Mouse (Mus musculus): ENCODE results near the gene Schip1. TPM values are rescaled to one million over a fixed set of nuclear protein-coding genes. Genes with fewer than 3 reads are reported as not detected.

Gene Schip1
- polyA plus RNA-seq, 1 experiment from 2014 or later: 164 TPM

- Histone ChIP-seq H3K4me1 (peaks cover 7% of the 10 kb centered on the region), H3K36me3 (no peaks in the 10 kb centered on the region), H3K27ac (replicated peaks) (no peak overlapping the region), H3K4me3 (replicated peaks) (no peak overlapping the region), H3K27me3 (replicated peaks) (no peaks in the 10 kb centered on the region), H3K9ac (replicated peaks) (no peak overlapping the region), H3K9me3 (replicated peaks) (no peaks in the 10 kb centered on the region), H3K4me2 (no peak overlapping the region)
- 75% methylated on average over 3 of the region's 3 CpGs for WGBS
- no peak for ATAC-seq (ENCODE audit: low FRiP score)
These were observed 334.1 kb downstream of the Schip1 start for GRCm38 (mm10) chr3:68398691-68399090.

- no peak overlapping the region for H3K4me2 ChIP-seq
- H3K27me3 ChIP-seq (replicated peaks): no peaks in the 10 kb centered on the region
- no peak for ATAC-seq (ENCODE audit: low FRiP score)
- no peak overlapping the region for H3K4me3 ChIP-seq (replicated peaks)
- H3K4me1 ChIP-seq: peaks cover 13% of the 10 kb centered on the region
- H3K36me3 ChIP-seq: no peaks in the 10 kb centered on the region
- 41% methylated on average over 7 of the region's 7 CpGs for WGBS
- H3K9ac ChIP-seq (replicated peaks): no peak overlapping the region
- no peak overlapping the region for H3K27ac ChIP-seq (replicated peaks)
- H3K9me3 ChIP-seq (replicated peaks): no peaks in the 10 kb centered on the region
These were observed 335.5 kb downstream of the Schip1 start for GRCm38 (mm10) chr3:68400121-68400520.

DNA sequence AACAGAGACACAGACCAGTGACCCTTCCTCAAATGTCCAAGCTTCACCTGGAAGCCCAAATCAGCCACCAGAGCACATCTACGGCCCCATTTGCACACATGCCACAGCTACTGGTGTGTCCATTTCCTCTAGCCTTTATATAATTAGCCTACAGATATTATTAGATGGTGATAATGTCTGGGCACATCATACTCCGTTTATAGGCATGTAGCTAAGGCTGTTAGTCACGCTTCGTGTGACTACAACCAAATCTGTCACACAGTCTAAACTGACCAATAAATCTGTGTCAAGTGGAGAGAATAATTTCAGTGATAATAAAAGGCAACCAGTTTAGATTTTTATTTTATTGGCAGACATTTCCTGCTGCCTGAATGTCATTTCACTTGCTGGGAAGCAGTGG lies 338.7 kb downstream of the Schip1 start:
- Histone ChIP-seq H3K27ac (replicated peaks) (peak overlapping the region; percentile 57; the same call in 1 of the 2 replicates), H3K9ac (replicated peaks) (no peak overlapping the region), H3K9me3 (replicated peaks) (no peaks in the 10 kb centered on the region), H3K4me3 (replicated peaks) (no peak overlapping the region), H3K4me2 (no peak overlapping the region), H3K4me1 (peaks cover 15% of the 10 kb centered on the region), H3K36me3 (no peaks in the 10 kb centered on the region), H3K27me3 (replicated peaks) (no peaks in the 10 kb centered on the region)
- peak; percentile 49; the same call in 1 of the 2 replicates for ATAC-seq (ENCODE audit: low FRiP score)
- 49% methylated on average over 4 of the region's 4 CpGs for WGBS

GRCm38 (mm10) chr3:68403783-68404217 lies 339.2 kb downstream of the Schip1 start:
- no peak overlapping the region for H3K4me2 ChIP-seq
- no peak overlapping the region for H3K4me3 ChIP-seq (replicated peaks)
- peaks cover 16% of the 10 kb centered on the region for H3K4me1 ChIP-seq
- WGBS: 66% methylated on average over 2 of the region's 2 CpGs
- no peaks in the 10 kb centered on the region for H3K27me3 ChIP-seq (replicated peaks)
- no peak overlapping the region for H3K9ac ChIP-seq (replicated peaks)
- ATAC-seq (ENCODE audit: low FRiP score): peak; percentile 45; the same call in 1 of the 2 replicates
- no peaks in the 10 kb centered on the region for H3K9me3 ChIP-seq (replicated peaks)
- H3K36me3 ChIP-seq: no peaks in the 10 kb centered on the region
- peak overlapping the region; percentile 57; the same call in 1 of the 2 replicates for H3K27ac ChIP-seq (replicated peaks)

GRCm38 (mm10) chr3:68405724-68406123 lies 341.1 kb downstream of the Schip1 start:
- Histone ChIP-seq H3K4me3 (replicated peaks) (no peak overlapping the region), H3K9me3 (replicated peaks) (no peaks in the 10 kb centered on the region), H3K4me1 (peaks cover 16% of the 10 kb centered on the region), H3K9ac (replicated peaks) (no peak overlapping the region), H3K36me3 (no peaks in the 10 kb centered on the region), H3K27ac (replicated peaks) (no peak overlapping the region), H3K4me2 (no peak overlapping the region), H3K27me3 (replicated peaks) (no peaks in the 10 kb centered on the region)
- ATAC-seq (ENCODE audit: low FRiP score): no peak
- WGBS: 50% methylated on average over 5 of the region's 5 CpGs

DNA sequence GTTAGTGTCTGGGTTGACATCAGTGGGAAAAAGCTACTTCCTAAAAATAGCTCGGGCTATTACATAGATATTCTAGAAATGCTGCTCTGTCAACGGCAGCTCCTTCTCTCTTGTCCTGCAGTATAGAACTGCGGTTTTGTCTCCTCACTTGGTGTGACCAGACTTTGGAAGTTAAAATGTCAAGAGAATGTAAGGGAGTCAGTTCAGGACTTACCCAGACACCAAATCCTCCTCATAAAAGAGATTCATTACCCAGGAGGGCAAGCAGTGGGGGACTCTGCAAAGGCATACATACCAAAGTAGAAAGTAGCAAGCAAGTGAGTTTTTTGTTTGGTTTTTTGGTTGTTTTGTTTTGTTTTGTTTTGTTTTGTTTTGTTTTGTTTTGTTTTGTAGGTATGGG lies 347.7 kb downstream of the Schip1 start:
- Histone ChIP-seq H3K4me2 (no peak overlapping the region), H3K27ac (replicated peaks) (no peak overlapping the region), H3K4me3 (replicated peaks) (no peak overlapping the region), H3K36me3 (no peaks in the 10 kb centered on the region), H3K27me3 (replicated peaks) (no peaks in the 10 kb centered on the region), H3K9ac (replicated peaks) (no peak overlapping the region), H3K9me3 (replicated peaks) (no peaks in the 10 kb centered on the region), H3K4me1 (0 out of 2 replicates have a peak, but pooled peaks cover 3% of the 10 kb centered on the region)
- WGBS: 67% methylated on average over 3 of the region's 3 CpGs
- ATAC-seq (ENCODE audit: low FRiP score): no peak

GRCm38 (mm10) chr3:68419792-68420191 lies 355.2 kb downstream of the Schip1 start:
- H3K27me3 ChIP-seq (replicated peaks): no peaks in the 10 kb centered on the region
- H3K9ac ChIP-seq (replicated peaks): no peak overlapping the region
- ATAC-seq (ENCODE audit: low FRiP score): no peak
- H3K4me3 ChIP-seq (replicated peaks): no peak overlapping the region
- no peak overlapping the region for H3K4me2 ChIP-seq
- WGBS: 67% methylated on average over 4 of the region's 4 CpGs
- no peaks in the 10 kb centered on the region for H3K4me1 ChIP-seq
- no peaks in the 10 kb centered on the region for H3K9me3 ChIP-seq (replicated peaks)
- no peaks in the 10 kb centered on the region for H3K36me3 ChIP-seq
- no peak overlapping the region for H3K27ac ChIP-seq (replicated peaks)

GRCm38 (mm10) chr3:68420927-68421326 lies 356.3 kb downstream of the Schip1 start:
- H3K9ac ChIP-seq (replicated peaks): no peak overlapping the region
- no peaks in the 10 kb centered on the region for H3K9me3 ChIP-seq (replicated peaks)
- no peaks in the 10 kb centered on the region for H3K4me1 ChIP-seq
- no peak overlapping the region for H3K27ac ChIP-seq (replicated peaks)
- 81% methylated on average over 2 of the region's 2 CpGs for WGBS
- no peaks in the 10 kb centered on the region for H3K27me3 ChIP-seq (replicated peaks)
- ATAC-seq (ENCODE audit: low FRiP score): no peak
- no peak overlapping the region for H3K4me3 ChIP-seq (replicated peaks)
- H3K36me3 ChIP-seq: no peaks in the 10 kb centered on the region
- no peak overlapping the region for H3K4me2 ChIP-seq

DNA sequence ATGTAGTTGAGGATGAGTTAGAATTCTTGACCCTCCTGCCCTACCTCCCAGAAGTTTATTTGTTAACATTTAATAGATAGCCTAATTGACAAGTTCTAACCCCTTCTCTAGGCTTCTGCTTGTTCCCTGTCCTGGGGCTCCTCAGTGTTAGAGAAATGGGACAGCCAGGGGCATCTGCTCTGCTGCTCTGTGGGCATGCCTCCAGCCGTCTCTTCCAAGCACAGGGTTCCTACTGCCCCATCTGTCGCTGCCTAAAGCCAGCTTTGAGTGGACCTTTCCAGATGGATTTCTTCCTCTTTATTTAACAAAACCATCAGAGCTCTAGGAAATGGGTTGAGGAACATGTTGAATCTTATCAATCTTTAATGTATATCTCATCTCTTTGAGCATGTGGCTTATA lies 357.2 kb downstream of the Schip1 start:
- Histone ChIP-seq H3K27me3 (replicated peaks) (no peaks in the 10 kb centered on the region), H3K4me3 (replicated peaks) (no peak overlapping the region), H3K27ac (replicated peaks) (no peak overlapping the region), H3K4me2 (no peak overlapping the region), H3K36me3 (no peaks in the 10 kb centered on the region), H3K9me3 (replicated peaks) (no peaks in the 10 kb centered on the region), H3K4me1 (no peaks in the 10 kb centered on the region), H3K9ac (replicated peaks) (no peak overlapping the region)
- whole genome bisulfite sequencing: 84% methylated on average over 2 of the region's 2 CpGs
- ATAC-seq (ENCODE audit: low FRiP score): no peak

GRCm38 (mm10) chr3:68428081-68428480 lies 363.5 kb downstream of the Schip1 start:
- Histone ChIP-seq H3K4me1 (no peaks in the 10 kb centered on the region), H3K9me3 (replicated peaks) (no peaks in the 10 kb centered on the region), H3K4me3 (replicated peaks) (no peak overlapping the region), H3K27ac (replicated peaks) (no peak overlapping the region), H3K9ac (replicated peaks) (no peak overlapping the region), H3K36me3 (no peaks in the 10 kb centered on the region), H3K27me3 (replicated peaks) (no peaks in the 10 kb centered on the region), H3K4me2 (no peak overlapping the region)
- 95% methylated on average over 5 of the region's 5 CpGs for WGBS
- no peak for ATAC-seq (ENCODE audit: low FRiP score)

DNA sequence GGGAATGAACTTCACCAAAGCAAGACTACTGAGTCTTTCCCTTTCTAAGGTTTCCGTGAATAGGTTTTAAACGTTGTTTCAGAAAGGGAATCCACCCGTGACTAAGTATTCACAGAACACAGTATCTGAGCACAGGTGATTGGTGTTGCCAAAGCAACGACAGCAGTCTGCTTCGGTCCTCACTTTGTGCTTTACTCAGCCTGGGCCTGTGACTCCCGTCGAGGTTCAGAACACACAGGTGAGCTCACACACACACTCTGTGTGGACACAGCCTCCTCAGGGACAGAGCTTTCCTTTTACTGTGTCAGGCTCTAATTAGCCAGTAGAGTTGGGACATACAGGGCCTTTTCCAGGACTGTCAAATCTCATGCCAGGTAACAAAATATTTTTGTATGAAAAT lies 369.8 kb downstream of the Schip1 start:
- Histone ChIP-seq H3K27ac (replicated peaks) (no peak overlapping the region), H3K9me3 (replicated peaks) (no peaks in the 10 kb centered on the region), H3K4me2 (no peak overlapping the region), H3K9ac (replicated peaks) (no peak overlapping the region), H3K27me3 (replicated peaks) (no peaks in the 10 kb centered on the region), H3K4me1 (no peaks in the 10 kb centered on the region), H3K36me3 (no peaks in the 10 kb centered on the region), H3K4me3 (replicated peaks) (no peak overlapping the region)
- ATAC-seq (ENCODE audit: low FRiP score): no peak
- WGBS: 40% methylated on average over 7 of the region's 7 CpGs

- Histone ChIP-seq H3K4me1 (no peaks in the 10 kb centered on the region), H3K27me3 (replicated peaks) (no peaks in the 10 kb centered on the region), H3K27ac (replicated peaks) (no peak overlapping the region), H3K9ac (replicated peaks) (no peak overlapping the region), H3K4me2 (no peak overlapping the region), H3K4me3 (replicated peaks) (no peak overlapping the region), H3K36me3 (no peaks in the 10 kb centered on the region), H3K9me3 (replicated peaks) (no peaks in the 10 kb centered on the region)
- WGBS: 73% methylated on average over 2 of the region's 2 CpGs
- no peak for ATAC-seq (ENCODE audit: low FRiP score)
These were observed 370.3 kb downstream of the Schip1 start for GRCm38 (mm10) chr3:68434897-68435296.

DNA sequence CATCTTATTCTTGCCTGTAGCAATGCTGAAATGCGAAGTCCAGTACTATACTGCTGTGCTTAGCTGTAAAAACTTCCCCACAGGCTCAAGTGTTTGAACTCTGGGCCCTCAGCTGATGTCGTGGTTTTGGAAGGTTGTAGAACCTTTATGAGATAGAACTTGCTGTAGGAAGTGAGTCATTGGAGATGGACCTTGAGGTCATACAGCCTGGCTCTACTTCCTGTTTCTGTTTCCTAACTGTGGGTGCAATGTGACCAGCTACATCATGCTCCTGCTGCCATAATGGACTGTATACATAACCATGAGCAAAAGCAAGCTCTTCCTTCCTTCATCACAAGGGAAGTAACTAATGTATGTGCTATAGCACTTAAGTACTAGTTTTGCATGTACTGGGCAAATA lies 383.9 kb downstream of the Schip1 start:
- Histone ChIP-seq H3K27ac (replicated peaks) (no peak overlapping the region), H3K27me3 (replicated peaks) (no peaks in the 10 kb centered on the region), H3K4me2 (no peak overlapping the region), H3K4me3 (replicated peaks) (no peak overlapping the region), H3K9ac (replicated peaks) (no peak overlapping the region), H3K9me3 (replicated peaks) (no peaks in the 10 kb centered on the region), H3K36me3 (no peaks in the 10 kb centered on the region), H3K4me1 (no peaks in the 10 kb centered on the region; the same call in 1 of the 2 replicates)
- ATAC-seq (ENCODE audit: low FRiP score): no peak
- WGBS: 85% methylated on average over 2 of the region's 2 CpGs

All from neural tube, embryonic 15.5 days (tissue).